Mouse (Mus musculus): ENCODE data around the gene Ptcd2. TPM values are rescaled to one million over a fixed set of nuclear protein-coding genes. Genes with fewer than 3 reads are reported as not detected.

Gene Ptcd2
- polyA plus RNA-seq, 1 experiment from 2014 or later: 44.1 TPM

Other genes starting within 250 kb of the Ptcd2 start
- 0.99 and 1.2 TPM in 2 replicates for gene Zfp366, start 159.9 kb downstream of the Ptcd2 start, polyA plus RNA-seq (2014; fragmentation: Nextera tagmentation; extraction: Ambion mirVana)
- 48.1 and 54.7 TPM in 2 replicates for gene Mrps27, start 81 bp upstream of the Ptcd2 start, polyA plus RNA-seq (2014; fragmentation: Nextera tagmentation; extraction: Ambion mirVana)
- 203 and 242 TPM in 2 replicates for gene Map1b, start 171.8 kb upstream of the Ptcd2 start, polyA plus RNA-seq (2014; fragmentation: Nextera tagmentation; extraction: Ambion mirVana)

Measured in embryonic facial prominence, embryonic 14.5 days (tissue).